Mouse (Mus musculus): ENCODE data around the gene Nkx3-2. TPM values are rescaled to one million over a fixed set of nuclear protein-coding genes. Genes with fewer than 3 reads are reported as not detected.

The Nkx3-2 gene
- total and polyA plus RNA-seq, 3 experiments: 0.06 TPM; not detected in 2

GRCm38 (mm10) chr5:41755373-41755960 is 8.8 kb downstream of the Nkx3-2 start:
- H3K9ac ChIP-seq (ENCODE audit: low read depth, low read length): no peak overlapping the region
- no peaks in the 10 kb centered on the region for H3K36me3 ChIP-seq (ENCODE audit: control insufficient read depth, insufficient read depth, low read length)
- no peak overlapping the region for H3K27ac ChIP-seq
- H3K4me3 ChIP-seq: no peak overlapping the region
- WGBS: 3% methylated on average over 23 of the region's 23 CpGs
- no peak for TF ChIP-seq CTCF (IDR thresholded peaks at IDR 0.05)
- intact Hi-C loops (cut with DNase I): no loop called here
- no peaks in the 10 kb centered on the region for H3K79me2 ChIP-seq (replicated peaks; ENCODE audit: control insufficient read depth, insufficient read depth, low read length)
- H3K4me1 ChIP-seq (ENCODE audit: control insufficient read depth, insufficient read depth, low read length): no peaks in the 10 kb centered on the region
- H3K27me3 ChIP-seq (ENCODE audit: control insufficient read depth, insufficient read depth, low read length): peaks cover 14% of the 10 kb centered on the region
- DNase-seq: no peak

DNA sequence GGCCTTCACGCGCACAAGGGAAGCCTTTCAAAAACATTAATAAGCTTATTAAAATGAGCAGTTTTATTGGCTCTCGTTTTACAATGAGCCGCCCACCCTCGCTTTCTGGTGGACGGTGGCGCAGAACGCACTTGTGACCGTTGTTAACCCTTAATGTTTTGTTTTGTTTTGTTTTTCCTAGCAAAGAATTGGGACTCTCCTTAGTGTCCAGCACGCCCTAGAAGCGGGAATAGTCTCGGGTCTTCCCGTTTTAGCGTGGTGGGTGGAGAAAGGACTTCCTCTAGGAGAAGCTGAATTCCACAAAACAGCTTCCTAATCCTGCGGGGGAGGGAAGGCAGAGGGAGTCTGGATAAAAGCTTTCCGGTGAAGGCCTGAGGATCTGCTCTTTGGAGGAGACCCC is 9.5 kb downstream of the Nkx3-2 start:
- H3K4me1 ChIP-seq (ENCODE audit: control insufficient read depth, insufficient read depth, low read length): no peaks in the 10 kb centered on the region
- peaks cover 13% of the 10 kb centered on the region for H3K27me3 ChIP-seq (ENCODE audit: control insufficient read depth, insufficient read depth, low read length)
- H3K27ac ChIP-seq: no peak overlapping the region
- WGBS: under 1% methylated on average over 16 of the region's 16 CpGs
- intact Hi-C loops (cut with DNase I): no loop called here
- no peak for DNase-seq
- TF ChIP-seq EP300 (IDR thresholded peaks at IDR 0.05; ENCODE audit: insufficient read depth, low read depth, low read length) (no peak), POLR2A (IDR thresholded peaks at IDR 0.05; ENCODE audit: insufficient read depth, low read depth, low read length) (no peak), CTCF (IDR thresholded peaks at IDR 0.05) (no peak)
- no peaks in the 10 kb centered on the region for H3K79me2 ChIP-seq (replicated peaks; ENCODE audit: control insufficient read depth, insufficient read depth, low read length)
- H3K9ac ChIP-seq (ENCODE audit: low read depth, low read length): no peak overlapping the region
- H3K36me3 ChIP-seq (ENCODE audit: control insufficient read depth, insufficient read depth, low read length): no peaks in the 10 kb centered on the region
- no peak overlapping the region for H3K4me3 ChIP-seq

DNA sequence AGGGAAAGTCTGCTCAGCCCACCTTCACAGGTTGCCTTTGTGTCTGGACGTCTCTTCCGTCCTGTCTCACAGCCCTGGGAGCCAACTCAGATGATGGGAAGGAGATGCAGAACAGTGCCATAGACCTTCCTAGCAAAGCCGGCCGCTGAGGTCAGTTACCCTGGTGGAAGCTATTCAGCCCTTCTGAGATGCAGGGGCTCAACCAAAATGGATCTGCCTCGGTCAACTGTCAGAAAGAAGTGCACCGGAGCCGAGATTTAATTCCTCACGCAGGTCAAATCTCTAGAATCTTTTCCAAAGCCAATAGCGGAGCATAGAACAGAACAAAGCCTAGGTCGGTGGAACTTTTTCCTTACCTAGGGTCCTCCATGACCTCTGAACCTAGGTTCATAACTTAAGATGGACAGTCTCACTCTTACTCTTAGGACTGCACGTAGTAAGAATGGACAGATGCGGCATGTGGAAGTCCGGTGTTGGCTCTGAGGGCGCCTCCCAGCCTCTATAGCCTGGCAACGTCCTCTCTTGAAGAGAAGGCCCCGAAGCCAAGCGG is 10.0 kb downstream of the Nkx3-2 start:
- no peak for TF ChIP-seq POLR2A (IDR thresholded peaks at IDR 0.05; ENCODE audit: insufficient read depth, low read depth, low read length)
- TF ChIP-seq CTCF (IDR thresholded peaks at IDR 0.05): no peak
- no peak for TF ChIP-seq EP300 (IDR thresholded peaks at IDR 0.05; ENCODE audit: insufficient read depth, low read depth, low read length)
- no peaks in the 10 kb centered on the region for H3K4me1 ChIP-seq (ENCODE audit: control insufficient read depth, insufficient read depth, low read length)
- H3K36me3 ChIP-seq (ENCODE audit: control insufficient read depth, insufficient read depth, low read length): no peaks in the 10 kb centered on the region
- H3K27me3 ChIP-seq (ENCODE audit: control insufficient read depth, insufficient read depth, low read length): peaks cover 13% of the 10 kb centered on the region
- intact Hi-C loops (cut with DNase I): no loop called here
- no peak overlapping the region for H3K9ac ChIP-seq (ENCODE audit: low read depth, low read length)
- DNase-seq: no peak
- no peak overlapping the region for H3K27ac ChIP-seq
- 3% methylated on average over 17 of the region's 17 CpGs for WGBS
- no peaks in the 10 kb centered on the region for H3K79me2 ChIP-seq (replicated peaks; ENCODE audit: control insufficient read depth, insufficient read depth, low read length)
- H3K4me3 ChIP-seq: no peak overlapping the region

DNA sequence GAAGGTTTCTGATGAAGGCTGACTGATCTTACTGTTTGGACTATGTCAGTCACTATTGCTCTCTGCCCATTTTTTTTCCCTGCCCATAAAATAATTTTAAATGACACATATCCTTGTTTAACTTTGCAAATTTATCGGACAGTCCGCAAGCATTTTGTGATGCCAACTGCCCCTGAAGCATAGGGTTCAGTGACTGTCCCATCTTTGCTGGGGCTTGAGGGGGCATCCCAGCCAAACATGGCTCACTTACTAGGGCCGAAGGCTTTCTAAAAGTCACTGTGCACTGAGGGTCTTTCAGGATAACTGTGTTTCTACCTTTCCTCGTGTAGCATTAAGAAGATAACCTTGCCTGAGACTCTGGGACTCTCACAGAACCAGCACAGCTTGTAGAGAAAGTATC is 11.6 kb downstream of the Nkx3-2 start:
- H3K9ac ChIP-seq (ENCODE audit: low read depth, low read length): no peak overlapping the region
- DNase-seq: no peak
- H3K27me3 ChIP-seq (ENCODE audit: control insufficient read depth, insufficient read depth, low read length): peaks cover 13% of the 10 kb centered on the region
- H3K4me1 ChIP-seq (ENCODE audit: control insufficient read depth, insufficient read depth, low read length): no peaks in the 10 kb centered on the region
- TF ChIP-seq POLR2A (IDR thresholded peaks at IDR 0.05; ENCODE audit: insufficient read depth, low read depth, low read length): no peak
- no peak for TF ChIP-seq EP300 (IDR thresholded peaks at IDR 0.05; ENCODE audit: insufficient read depth, low read depth, low read length)
- TF ChIP-seq CTCF (IDR thresholded peaks at IDR 0.05): no peak
- intact Hi-C loops (cut with DNase I): no loop called here
- H3K79me2 ChIP-seq (replicated peaks; ENCODE audit: control insufficient read depth, insufficient read depth, low read length): no peaks in the 10 kb centered on the region
- H3K4me3 ChIP-seq: no peak overlapping the region
- H3K36me3 ChIP-seq (ENCODE audit: control insufficient read depth, insufficient read depth, low read length): no peaks in the 10 kb centered on the region
- WGBS: 37% methylated on average over 4 of the region's 4 CpGs
- no peak overlapping the region for H3K27ac ChIP-seq

DNA sequence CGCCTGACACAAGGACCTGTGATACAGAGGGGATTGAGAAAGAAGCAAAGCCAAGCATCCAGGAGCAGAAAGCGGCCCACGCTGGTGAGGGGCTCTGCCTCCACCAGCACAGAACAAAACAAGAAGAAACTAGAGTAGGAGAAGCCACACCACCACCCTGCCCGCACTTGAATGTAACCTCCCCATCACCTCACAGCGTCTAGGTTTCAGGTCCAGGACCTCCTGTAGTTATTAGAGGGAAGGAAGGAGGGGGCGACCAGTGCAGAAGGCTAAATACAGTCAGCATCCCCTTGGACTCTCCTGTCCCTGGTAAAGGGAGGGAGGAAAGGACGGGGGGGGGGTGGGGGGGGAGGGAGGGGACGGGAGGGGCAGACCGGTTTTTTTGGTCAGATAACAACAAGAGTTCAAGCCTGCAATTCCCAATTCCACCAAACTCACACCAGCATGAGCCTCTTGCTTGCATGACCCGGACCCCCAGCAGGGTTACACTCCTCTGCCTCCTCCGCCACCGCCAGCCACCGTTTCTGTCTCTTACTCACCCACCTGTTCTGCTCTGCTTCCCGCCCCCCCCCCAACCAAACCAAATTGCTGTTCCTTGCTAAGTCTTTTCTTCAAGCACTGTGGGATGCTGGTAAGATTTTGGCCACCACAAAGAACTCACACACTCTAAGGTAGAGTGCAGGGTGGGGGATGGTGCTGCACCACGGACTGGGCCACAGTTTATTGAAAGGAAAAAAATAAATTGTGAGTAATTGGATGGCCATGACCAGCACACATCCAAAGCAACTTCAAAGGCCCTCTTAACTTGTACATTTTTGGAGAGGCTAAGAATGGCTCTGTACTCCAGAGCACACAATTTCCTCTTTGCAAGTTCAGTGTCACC is 19.2 kb downstream of the Nkx3-2 start:
- 4% methylated on average over 15 of the region's 15 CpGs for WGBS
- no peaks in the 10 kb centered on the region for H3K79me2 ChIP-seq (replicated peaks; ENCODE audit: control insufficient read depth, insufficient read depth, low read length)
- intact Hi-C loops (cut with DNase I): no loop called here
- peaks cover 3% of the 10 kb centered on the region; the same call in 1 of the 2 replicates for H3K27me3 ChIP-seq (ENCODE audit: control insufficient read depth, insufficient read depth, low read length)
- no peak for DNase-seq
- TF ChIP-seq CTCF (IDR thresholded peaks at IDR 0.05): no peak
- no peak for TF ChIP-seq EP300 (IDR thresholded peaks at IDR 0.05; ENCODE audit: insufficient read depth, low read depth, low read length)
- TF ChIP-seq POLR2A (IDR thresholded peaks at IDR 0.05; ENCODE audit: insufficient read depth, low read depth, low read length): no peak
- H3K9ac ChIP-seq (ENCODE audit: low read depth, low read length): no peak overlapping the region
- no peak overlapping the region for H3K27ac ChIP-seq
- H3K4me3 ChIP-seq: no peak overlapping the region
- H3K36me3 ChIP-seq (ENCODE audit: control insufficient read depth, insufficient read depth, low read length): no peaks in the 10 kb centered on the region
- H3K4me1 ChIP-seq (ENCODE audit: control insufficient read depth, insufficient read depth, low read length): no peaks in the 10 kb centered on the region

GRCm38 (mm10) chr5:41744234-41744633 is 20.1 kb downstream of the Nkx3-2 start:
- TF ChIP-seq CTCF (IDR thresholded peaks at IDR 0.05) (no peak), EP300 (IDR thresholded peaks at IDR 0.05; ENCODE audit: insufficient read depth, low read depth, low read length) (no peak), POLR2A (IDR thresholded peaks at IDR 0.05; ENCODE audit: insufficient read depth, low read depth, low read length) (no peak)
- no peak overlapping the region for H3K27ac ChIP-seq
- intact Hi-C loops (cut with DNase I): no loop called here
- H3K4me1 ChIP-seq (ENCODE audit: control insufficient read depth, insufficient read depth, low read length): no peaks in the 10 kb centered on the region
- H3K27me3 ChIP-seq (ENCODE audit: control insufficient read depth, insufficient read depth, low read length): peaks cover 3% of the 10 kb centered on the region; the same call in 1 of the 2 replicates
- 12% methylated on average over 7 of the region's 7 CpGs for WGBS
- no peak overlapping the region for H3K9ac ChIP-seq (ENCODE audit: low read depth, low read length)
- no peaks in the 10 kb centered on the region for H3K36me3 ChIP-seq (ENCODE audit: control insufficient read depth, insufficient read depth, low read length)
- H3K79me2 ChIP-seq (replicated peaks; ENCODE audit: control insufficient read depth, insufficient read depth, low read length): no peaks in the 10 kb centered on the region
- no peak overlapping the region for H3K4me3 ChIP-seq
- no peak for DNase-seq

Data from heart, adult 2 months (tissue).